In genomic region chr4:149166215-149166946, GRCm38 (mm10) we compare ENCODE assay signal across 7 mouse cellular contexts. TPM values are rescaled to one million over a fixed set of nuclear protein-coding genes. Genes with fewer than 3 reads are reported as not detected.
DNase-seq lines count a peak whose midpoint lies in the region; ATAC-seq lines count a peak whose summit lies in the region.

Pgd (minus strand) TSS chr4:149166771.

- DNase-seq in adrenal gland, adult 18-20 months (ENCODE audit: low spot score in 2 of 2) = peak; percentile 95 to 96
- peak; percentile 98 for DNase-seq in embryo, embryonic 11 days
- DNase-seq in gastrocnemius, postnatal 36 days = peak; percentile 92 to 95
- peak; percentile 98 to 99 for DNase-seq in left cerebral cortex, postnatal 25 days (ENCODE audit: low spot score in 2 of 2)
- peak; percentile 97 for DNase-seq in midbrain, embryonic 10.5 days (ENCODE audit: low spot score)
- DNase-seq in right cerebral cortex, postnatal 4 days = peak; percentile 92

- peak; percentile 97 for ATAC-seq in intestine, embryonic 15.5 days

- H3K4me1 ChIP-seq in intestine, embryonic 15.5 days (replicated peaks) = peaks cover 12% of the 10 kb centered on the region; the same call in 1 of the 2 replicates
- H3K4me1 ChIP-seq in midbrain, embryonic 10.5 days = peaks cover 29% of the 10 kb centered on the region

- H3K27me3 ChIP-seq in intestine, embryonic 15.5 days (replicated peaks) = no peaks in the 10 kb centered on the region
- no peaks in the 10 kb centered on the region for H3K27me3 ChIP-seq in midbrain, embryonic 10.5 days (ENCODE audit: low read depth, poor library complexity, severe bottlenecking)

- H3K9ac ChIP-seq in intestine, embryonic 15.5 days = peak within 1 kb of the TSS; percentile 86

- WGBS in intestine, embryonic 15.5 days = under 1% methylated on average over 59 of the region's 59 CpGs
- under 1% methylated on average over 59 of the region's 59 CpGs for WGBS in midbrain, embryonic 10.5 days

- H3K36me3 ChIP-seq in intestine, embryonic 15.5 days = peaks cover 5% of the 10 kb centered on the region; the same call in 1 of the 2 replicates
- H3K36me3 ChIP-seq in midbrain, embryonic 10.5 days = peaks cover 39% of the 10 kb centered on the region

- intact Hi-C loops in gastrocnemius, postnatal 36 days (cut with DNase I) = no loop called here
- intact Hi-C loops in left cerebral cortex, postnatal 25 days (cut with DNase I) = no loop called here

- H3K4me2 ChIP-seq in intestine, embryonic 15.5 days (replicated peaks) = peak within 1 kb of the TSS; percentile 81

- H3K27ac ChIP-seq in intestine, embryonic 15.5 days = peak within 1 kb of the TSS; percentile 88
- peak within 1 kb of the TSS; percentile 87 for H3K27ac ChIP-seq in midbrain, embryonic 10.5 days (replicated peaks)

- H3K4me3 ChIP-seq in intestine, embryonic 15.5 days (replicated peaks) = peak within 1 kb of the TSS; percentile 83
- H3K4me3 ChIP-seq in midbrain, embryonic 10.5 days = peak within 1 kb of the TSS; percentile 80

- H3K9me3 ChIP-seq in intestine, embryonic 15.5 days = no peaks in the 10 kb centered on the region
- no peaks in the 10 kb centered on the region for H3K9me3 ChIP-seq in midbrain, embryonic 10.5 days (replicated peaks)

RNA-seq across cellular contexts. Expression of gene Pgd, which starts in this region (rescaled TPM):
- total RNA-seq in adrenal gland, adult 18-20 months (2021) = 100 to 1,000 TPM; 330 to 533 TPM
- 10 to 100 TPM; 14.6 to 14.8 TPM for total RNA-seq in gastrocnemius, postnatal 36 days (2021)
- polyA plus RNA-seq in intestine, embryonic 15.5 days (2015; fragmentation: Nextera tagmentation; extraction: Ambion mirVana) = 195 and 210 TPM in 2 replicates
- total RNA-seq in left cerebral cortex, postnatal 25 days (2021) = 10 to 100 TPM; 33.1 to 33.5 TPM
- 168 TPM in 2 replicates for polyA plus RNA-seq in midbrain, embryonic 10.5 days (2016; fragmentation: Nextera tagmentation; extraction: Ambion mirVana)

Comparison
In these comparisons a context has a peak if more than half of its experiments do, and no peak if none do; other contexts are left out.
1. Peak in every context shown above with its lines: DNase-seq, ATAC-seq, H3K4me3 ChIP-seq and H3K27ac ChIP-seq.
2. RNA of gene Pgd (total RNA-seq): 330 to 533 TPM in adrenal gland, adult 18-20 months; 33.1 to 33.5 TPM in left cerebral cortex, postnatal 25 days and 14.6 to 14.8 TPM in gastrocnemius, postnatal 36 days; every median in the first group is over 4 times any median in the second.